Mouse (Mus musculus): ENCODE data around the gene Sema7a. TPM values are rescaled to one million over a fixed set of nuclear protein-coding genes. Genes with fewer than 3 reads are reported as not detected.

Sema7a gene
- polyA plus RNA-seq, 1 experiment, result 147 TPM

GRCm38 (mm10) chr9:57910254-57911160, 29.4 kb upstream of the Sema7a start, which contains the start of gene Ubl7:
TSS of gene Ubl7 (plus strand) at chr9:57910979.
- Histone ChIP-seq H3K4me1 (ENCODE audit: control insufficient read depth, insufficient read depth, low read length) (peaks cover 3% of the 10 kb centered on the region; the same call in 1 of the 2 replicates), H3K27ac (ENCODE audit: insufficient read depth, low read length) (0 out of 2 replicates have a peak within 1 kb of the TSS, but pooled peaks have one; percentile 41), H3K4me3 (ENCODE audit: insufficient read depth, low read length) (peak within 1 kb of the TSS; percentile 73)
- TF ChIP-seq POLR2A (IDR thresholded peaks at IDR 0.05; ENCODE audit: extremely low read depth, insufficient read depth, low read length), result peak; percentile 93
- no peak for TF ChIP-seq CTCF (IDR thresholded peaks at IDR 0.05; ENCODE audit: extremely low read depth, insufficient read depth, low read length)

GRCm38 (mm10) chr9:57912571-57912970, 27.3 kb upstream of the Sema7a start:
- no peak overlapping the region for H3K27ac ChIP-seq (ENCODE audit: insufficient read depth, low read length)
- TF ChIP-seq CTCF (IDR thresholded peaks at IDR 0.05; ENCODE audit: extremely low read depth, insufficient read depth, low read length) (no peak), POLR2A (IDR thresholded peaks at IDR 0.05; ENCODE audit: extremely low read depth, insufficient read depth, low read length) (no peak)
- no peak overlapping the region for H3K4me3 ChIP-seq (ENCODE audit: insufficient read depth, low read length)
- peaks cover 3% of the 10 kb centered on the region; the same call in 1 of the 2 replicates for H3K4me1 ChIP-seq (ENCODE audit: control insufficient read depth, insufficient read depth, low read length)

- TF ChIP-seq POLR2A (IDR thresholded peaks at IDR 0.05; ENCODE audit: extremely low read depth, insufficient read depth, low read length) (no peak), CTCF (IDR thresholded peaks at IDR 0.05; ENCODE audit: extremely low read depth, insufficient read depth, low read length) (no peak)
- Histone ChIP-seq H3K27ac (ENCODE audit: insufficient read depth, low read length) (peak overlapping the region; percentile 66; the same call in 1 of the 2 replicates), H3K4me3 (ENCODE audit: insufficient read depth, low read length) (no peak overlapping the region), H3K4me1 (ENCODE audit: control insufficient read depth, insufficient read depth, low read length) (0 out of 2 replicates have a peak, but pooled peaks cover 2% of the 10 kb centered on the region)
Measured at GRCm38 (mm10) chr9:57921491-57922060, 18.3 kb upstream of the Sema7a start.

GRCm38 (mm10) chr9:57922381-57922780, 17.5 kb upstream of the Sema7a start:
- Histone ChIP-seq H3K27ac (ENCODE audit: insufficient read depth, low read length) (no peak overlapping the region), H3K4me3 (ENCODE audit: insufficient read depth, low read length) (no peak overlapping the region), H3K4me1 (ENCODE audit: control insufficient read depth, insufficient read depth, low read length) (0 out of 2 replicates have a peak, but pooled peaks cover 2% of the 10 kb centered on the region)
- TF ChIP-seq POLR2A (IDR thresholded peaks at IDR 0.05; ENCODE audit: extremely low read depth, insufficient read depth, low read length), result no peak
- TF ChIP-seq CTCF (IDR thresholded peaks at IDR 0.05; ENCODE audit: extremely low read depth, insufficient read depth, low read length), result no peak

GRCm38 (mm10) chr9:57923046-57923445, 16.9 kb upstream of the Sema7a start:
- H3K4me3 ChIP-seq (ENCODE audit: insufficient read depth, low read length), result no peak overlapping the region
- TF ChIP-seq CTCF (IDR thresholded peaks at IDR 0.05; ENCODE audit: extremely low read depth, insufficient read depth, low read length), result no peak
- no peak for TF ChIP-seq POLR2A (IDR thresholded peaks at IDR 0.05; ENCODE audit: extremely low read depth, insufficient read depth, low read length)
- H3K27ac ChIP-seq (ENCODE audit: insufficient read depth, low read length), result no peak overlapping the region
- 0 out of 2 replicates have a peak, but pooled peaks cover 2% of the 10 kb centered on the region for H3K4me1 ChIP-seq (ENCODE audit: control insufficient read depth, insufficient read depth, low read length)

GRCm38 (mm10) chr9:57931166-57931767, 8.6 kb upstream of the Sema7a start:
- Histone ChIP-seq H3K4me3 (ENCODE audit: insufficient read depth, low read length) (no peak overlapping the region), H3K27ac (ENCODE audit: insufficient read depth, low read length) (peak overlapping the region; percentile 44; the same call in 1 of the 2 replicates), H3K4me1 (ENCODE audit: control insufficient read depth, insufficient read depth, low read length) (peaks cover 10% of the 10 kb centered on the region)
- no peak for TF ChIP-seq POLR2A (IDR thresholded peaks at IDR 0.05; ENCODE audit: extremely low read depth, insufficient read depth, low read length)
- TF ChIP-seq CTCF (IDR thresholded peaks at IDR 0.05; ENCODE audit: extremely low read depth, insufficient read depth, low read length), result no peak

GRCm38 (mm10) chr9:57932253-57932652, 7.7 kb upstream of the Sema7a start:
- Histone ChIP-seq H3K4me3 (ENCODE audit: insufficient read depth, low read length) (no peak overlapping the region), H3K4me1 (ENCODE audit: control insufficient read depth, insufficient read depth, low read length) (peaks cover 10% of the 10 kb centered on the region), H3K27ac (ENCODE audit: insufficient read depth, low read length) (peak overlapping the region; percentile 83)
- TF ChIP-seq CTCF (IDR thresholded peaks at IDR 0.05; ENCODE audit: extremely low read depth, insufficient read depth, low read length) (no peak), POLR2A (IDR thresholded peaks at IDR 0.05; ENCODE audit: extremely low read depth, insufficient read depth, low read length) (no peak)

GRCm38 (mm10) chr9:57932831-57933602, 6.9 kb upstream of the Sema7a start:
- Histone ChIP-seq H3K4me3 (ENCODE audit: insufficient read depth, low read length) (no peak overlapping the region), H3K27ac (ENCODE audit: insufficient read depth, low read length) (peak overlapping the region; percentile 83), H3K4me1 (ENCODE audit: control insufficient read depth, insufficient read depth, low read length) (peaks cover 12% of the 10 kb centered on the region)
- TF ChIP-seq CTCF (IDR thresholded peaks at IDR 0.05; ENCODE audit: extremely low read depth, insufficient read depth, low read length) (no peak), POLR2A (IDR thresholded peaks at IDR 0.05; ENCODE audit: extremely low read depth, insufficient read depth, low read length) (no peak)
